Mouse (Mus musculus) v-Abl transformed pro-B cells (cell line): ENCODE measurements at regions not wholly inside any gene's neighbourhood (a gene's known extent, or its start where the extent isn't known, plus 50 kb on each side); places are given as distances from the start of the nearest gene placed in this dataset.

Source experiments
- in situ Hi-C, 2 experiments: fragments of 400-800 bp; cut with MboI; formaldehyde crosslinking; loops; one replicate each; pipeline ENCODE4 v1.15.1; 2025; ENCODE audit not compliant: unreplicated experiment in 2 of 2

- in situ Hi-C loops, result no loop called here
These were observed 304.2 kb downstream of the 4933412E24Rik start for GRCm38 (mm10) chr15:59712077-59712752.

- in situ Hi-C loops, result no loop called here
These were observed 306.5 kb downstream of the 4933412E24Rik start for GRCm38 (mm10) chr15:59709925-59710324.

DNA sequence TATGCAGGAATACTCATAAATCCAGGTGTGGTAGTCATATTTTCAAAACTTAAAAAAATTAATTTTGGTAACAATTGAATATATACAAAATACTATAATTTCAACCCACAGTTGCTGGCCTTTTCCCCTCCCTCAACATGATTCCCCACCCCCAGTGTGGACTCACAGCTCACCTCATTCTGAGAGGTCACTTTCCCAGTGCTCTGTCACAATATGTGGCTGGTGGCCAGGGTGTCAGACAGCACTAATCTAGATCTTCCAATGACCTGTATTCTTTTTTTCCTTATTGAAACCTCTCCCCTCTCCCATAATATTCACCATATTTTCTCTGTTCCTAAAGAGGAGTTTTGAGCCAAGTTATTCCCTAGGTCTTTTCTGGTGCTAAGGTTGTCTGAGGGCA, 308.0 kb downstream of the 4933412E24Rik start:
- in situ Hi-C loops, result no loop called here

GRCm38 (mm10) chr15:59707081-59707480, 309.3 kb downstream of the 4933412E24Rik start:
- in situ Hi-C loops, result no loop called here
